Mouse (Mus musculus) spleen, adult 2 months (tissue): ENCODE measurements around the gene Esam.

Source experiments
- CTCF ChIP-seq: fragments of 200-500 bp; IDR thresholded peaks from 2 replicates; pipeline ENCODE4 v1.5.1; 2011; ENCODE audit warnings: mild to moderate bottlenecking, inconsistent platforms; ENCODE audit not compliant: insufficient read depth, insufficient read length, insufficient replicate concordance; ENCODE audit errors: extremely low read depth
- POLR2A ChIP-seq: fragments of 200-500 bp; IDR thresholded peaks from 2 replicates; pipeline ENCODE4 v1.6.1; 2011; ENCODE audit warnings: low read depth, low read length, inconsistent platforms

DNA sequence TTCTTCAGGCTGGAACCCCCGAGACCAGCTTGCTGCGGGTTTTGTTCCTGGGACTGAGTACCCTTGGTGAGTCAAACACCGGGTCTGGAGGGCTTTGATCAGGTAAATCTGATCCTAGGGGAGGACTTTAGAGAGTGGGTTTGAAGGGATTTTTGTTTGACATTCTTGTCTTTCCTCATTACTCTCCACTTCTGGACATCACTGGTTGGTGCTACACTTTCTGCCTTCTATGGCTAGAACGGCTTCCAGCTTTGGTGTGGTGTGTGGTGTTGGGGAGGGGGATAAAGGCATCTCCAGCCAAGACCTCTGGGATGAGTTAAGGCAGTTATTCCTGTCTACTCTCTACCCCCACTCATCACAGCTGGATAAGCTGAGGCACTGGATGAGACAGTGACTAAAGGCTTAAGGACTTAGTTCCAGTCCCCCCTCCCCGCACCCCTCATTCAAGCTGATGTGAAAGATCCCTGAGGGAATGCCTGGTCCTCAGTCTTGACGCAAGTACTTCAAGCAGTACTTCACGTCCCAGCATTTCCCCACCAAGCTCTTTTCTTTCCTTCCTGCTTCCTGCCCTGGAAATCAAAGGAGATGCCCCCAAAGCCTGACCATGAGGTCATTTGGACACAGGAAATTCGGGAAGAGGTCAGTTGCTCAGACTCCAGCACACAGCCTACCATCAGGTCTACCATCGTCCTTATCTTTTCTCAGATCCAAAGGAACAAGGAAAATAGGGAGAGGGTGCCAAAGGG, 520 bp downstream of the Esam start:
- no peak for TF ChIP-seq CTCF
- no peak for TF ChIP-seq POLR2A
